Mouse (Mus musculus) cerebellum, adult 2 months (tissue): ENCODE data around the gene Myl3.

Source experiments
- CTCF ChIP-seq: fragments of 200-500 bp; IDR thresholded peaks from 2 replicates; pipeline ENCODE4 v1.5.1; 2011; ENCODE audit warnings: low read depth, mild to moderate bottlenecking, control low read depth, low read length, moderate library complexity, borderline replicate concordance; ENCODE audit not compliant: insufficient read depth
- POLR2A ChIP-seq: fragments of 200-500 bp; IDR thresholded peaks from 2 replicates; pipeline ENCODE4 v1.6.1; 2011; ENCODE audit warnings: low read length, control low read depth, borderline replicate concordance; ENCODE audit not compliant: insufficient read depth

DNA sequence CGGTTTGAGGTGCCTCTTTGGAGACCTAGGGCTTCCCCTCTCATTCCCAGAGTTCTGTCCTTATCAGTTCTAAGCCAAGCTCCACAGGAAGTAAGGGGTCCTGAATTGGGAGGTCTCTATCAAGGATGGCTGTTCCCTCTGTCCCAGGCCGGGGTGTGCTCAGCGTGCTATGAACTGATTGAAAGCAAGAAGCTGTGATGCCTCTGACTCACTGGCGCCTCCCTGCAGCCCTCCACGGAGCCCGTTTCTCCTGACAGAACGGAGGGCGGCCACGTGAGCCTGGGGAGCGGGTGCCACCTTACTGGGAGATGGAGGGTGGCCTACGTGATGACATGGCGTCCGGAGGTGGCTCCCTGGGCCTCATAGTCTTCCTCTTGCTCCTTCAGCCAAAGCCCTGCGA, 56.2 kb downstream of the Myl3 start, which contains the start of gene Prss42:
- TF ChIP-seq CTCF (no peak), POLR2A (no peak)
